Mouse (Mus musculus) right cerebral cortex, postnatal 14 days (tissue): Measurements from ENCODE around the gene Ceacam1.
"Not testable (repeated sequence)": the region's sequence is repeated elsewhere in the genome, so short reads cannot be mapped to it uniquely, and the experiment has no call there.

Source experiments
- DNase-seq: peaks from one replicate; pipeline ENCODE4 v3.0.0; 2022

Ceacam1 gene

DNA sequence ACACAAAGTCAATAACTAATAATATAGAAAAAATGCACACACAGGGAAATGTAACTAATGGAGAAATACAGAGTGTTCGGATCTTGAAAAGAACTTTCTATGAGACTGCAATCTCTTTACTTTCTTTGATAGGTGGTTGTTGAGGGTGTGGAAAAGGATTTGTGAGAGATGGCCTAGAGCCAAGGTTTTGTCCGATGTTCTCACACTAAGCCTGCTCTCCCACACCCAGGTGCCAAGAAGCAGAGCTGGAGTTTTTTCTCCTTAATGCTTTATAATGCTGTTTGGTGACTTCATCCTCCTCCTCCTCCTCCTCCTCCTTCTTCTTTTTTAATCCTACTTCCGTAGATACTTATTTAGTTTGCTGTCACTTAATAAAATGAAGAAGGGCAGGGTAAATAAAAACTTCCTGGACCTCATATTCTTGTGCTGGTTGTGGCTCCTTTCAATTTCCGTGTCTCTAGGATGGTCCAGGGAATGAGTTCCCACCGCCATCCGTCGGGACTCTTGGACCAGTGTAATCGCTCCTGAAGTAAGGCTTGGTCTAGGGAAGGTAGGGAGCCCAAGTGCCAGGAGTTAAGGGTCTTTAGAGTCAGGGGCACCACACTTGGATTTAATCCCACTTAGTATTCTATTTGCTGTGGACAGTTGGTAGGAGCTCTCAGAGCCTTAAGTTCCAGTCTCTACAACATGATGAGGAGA is 38.1 kb downstream of the Ceacam1 start:
- no peak for DNase-seq

- no peak for DNase-seq
These were observed 40.7 kb downstream of the Ceacam1 start for GRCm38 (mm10) chr7:25436704-25437103.

- no peak for DNase-seq
These were observed 41.2 kb downstream of the Ceacam1 start for GRCm38 (mm10) chr7:25436226-25436625.

- no peak for DNase-seq
These were observed 41.9 kb downstream of the Ceacam1 start for GRCm38 (mm10) chr7:25435546-25435851.

GRCm38 (mm10) chr7:25434654-25435545 is 42.5 kb downstream of the Ceacam1 start:
- DNase-seq: no peak

DNA sequence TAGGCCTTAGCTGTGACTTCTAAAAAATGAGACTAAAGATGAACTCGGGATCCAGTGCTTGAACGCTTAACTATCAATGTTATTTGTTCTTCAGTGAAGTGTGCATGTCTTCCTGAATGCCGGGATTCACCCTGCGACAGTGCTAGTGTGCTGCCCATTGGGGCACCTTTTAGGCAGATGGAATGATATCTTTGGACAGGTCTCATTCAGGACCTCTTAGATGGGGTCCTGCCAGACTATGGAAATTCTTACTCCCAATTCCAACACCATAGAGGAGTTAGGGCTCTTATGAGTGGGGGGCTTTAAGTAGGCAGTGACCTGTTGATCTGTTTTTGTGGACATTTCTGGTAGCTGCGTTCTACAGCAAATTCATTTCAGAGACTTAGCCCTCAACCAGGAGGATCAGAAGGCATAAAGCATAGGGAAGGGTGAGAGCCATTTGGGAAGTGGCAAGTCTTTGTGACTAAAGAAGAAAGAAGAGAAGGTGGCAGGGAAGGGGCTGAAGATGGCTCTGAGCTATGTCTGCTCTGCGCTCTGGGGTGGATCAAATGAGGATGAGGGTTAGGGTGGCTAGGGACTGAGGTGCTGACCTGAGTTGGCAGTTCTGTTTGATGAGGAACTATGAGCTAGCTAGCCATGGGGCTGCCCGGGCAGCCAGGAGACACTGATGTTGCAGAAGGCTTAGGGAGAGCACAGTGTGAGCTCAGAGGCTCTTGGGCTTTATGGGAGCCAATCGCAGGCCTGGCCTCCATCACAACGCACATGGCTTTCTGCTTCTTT is 43.4 kb downstream of the Ceacam1 start:
- DNase-seq: no peak

DNA sequence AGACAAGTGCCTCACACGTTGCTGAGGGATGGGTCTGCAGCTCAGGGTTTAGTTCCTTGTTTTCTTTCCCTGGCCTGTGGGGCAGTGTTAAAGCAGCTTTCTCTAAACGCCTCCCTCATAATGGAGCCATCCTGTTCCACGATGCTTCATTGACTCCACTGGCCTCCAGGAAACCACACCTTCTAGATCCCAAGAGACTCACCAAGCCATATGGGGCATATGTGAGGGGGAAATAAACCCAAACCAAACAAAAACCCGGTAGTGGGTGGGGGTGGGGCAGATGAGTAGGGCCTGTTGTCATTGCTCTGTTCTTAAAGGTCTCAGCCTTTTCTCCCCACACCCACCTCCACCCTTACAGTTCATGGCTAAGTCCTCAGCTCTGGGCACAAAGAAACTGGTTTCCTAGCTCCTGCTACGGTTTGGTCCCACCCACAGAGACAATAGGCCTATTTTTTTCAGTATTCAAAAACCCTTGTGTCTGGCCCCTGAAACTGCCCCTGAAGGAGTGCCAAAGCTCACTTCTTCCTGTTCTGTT is 44.3 kb downstream of the Ceacam1 start:
- DNase-seq: no peak

DNA sequence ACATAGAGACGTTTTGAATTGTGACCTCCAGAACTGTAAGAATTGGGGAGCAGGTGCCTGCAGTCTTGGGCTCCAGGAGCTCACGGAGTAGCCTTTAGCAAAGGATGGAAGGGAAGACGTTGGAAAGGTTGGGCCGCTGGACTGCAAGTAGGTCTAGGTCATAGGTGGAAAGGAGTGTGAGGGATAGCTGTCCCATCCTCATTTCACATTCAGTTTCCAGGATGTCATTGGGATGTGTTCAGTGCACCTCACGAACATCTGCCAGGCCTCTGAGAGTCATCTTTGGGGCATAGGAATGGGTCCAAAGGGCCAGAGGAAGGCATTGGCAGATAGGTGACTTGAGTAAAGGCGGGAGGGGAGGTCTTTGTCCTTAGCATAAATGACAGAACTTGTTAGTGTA is 45.0 kb downstream of the Ceacam1 start:
- DNase-seq: no peak

DNA sequence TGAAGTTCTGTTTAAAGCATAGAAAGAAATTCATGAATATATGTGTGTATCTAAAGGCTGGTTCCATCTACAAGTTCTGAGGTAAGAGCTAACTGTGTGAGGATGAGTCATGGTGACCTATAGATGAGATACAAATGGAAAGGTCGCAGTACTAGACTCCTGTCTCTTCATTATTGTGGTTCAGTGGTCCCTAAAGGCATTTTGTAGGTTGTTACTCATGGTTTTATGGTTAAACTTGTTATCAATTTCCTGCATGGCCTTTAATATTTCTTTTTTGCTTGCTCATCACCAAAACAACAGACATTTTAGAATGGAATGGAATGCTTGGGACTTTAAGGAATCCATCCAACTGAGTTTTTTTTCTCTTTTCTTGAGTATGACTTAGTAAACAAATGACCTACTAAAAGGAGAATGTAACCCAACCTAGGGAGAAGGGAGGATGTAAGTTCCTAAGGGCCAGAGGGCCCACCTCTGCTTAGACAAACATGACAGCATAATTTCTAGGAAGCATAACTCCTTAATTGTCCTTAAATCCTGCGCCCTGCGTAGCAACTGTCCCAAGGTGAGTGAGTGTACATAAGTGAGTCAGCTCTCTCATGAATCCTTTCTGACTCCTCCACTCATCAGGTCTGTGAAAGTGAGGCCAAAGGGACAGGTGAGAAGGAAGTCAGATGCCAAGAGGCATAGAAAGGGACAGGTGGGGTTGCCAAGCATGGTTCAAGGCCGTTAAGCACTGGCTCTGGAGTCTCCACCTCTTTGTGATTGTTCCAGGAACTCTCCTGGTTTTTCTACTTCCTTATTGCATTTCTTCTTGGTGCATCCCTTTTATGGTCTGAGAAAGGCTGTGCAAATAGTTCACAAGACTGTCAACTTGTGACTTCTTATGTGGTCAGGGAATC is 47.3 kb downstream of the Ceacam1 start:
- DNase-seq: no peak

GRCm38 (mm10) chr7:25428321-25428720 is 49.1 kb downstream of the Ceacam1 start:
- DNase-seq: no peak

- DNase-seq: no peak
These were observed 50.3 kb downstream of the Ceacam1 start for GRCm38 (mm10) chr7:25427144-25427543.

DNA sequence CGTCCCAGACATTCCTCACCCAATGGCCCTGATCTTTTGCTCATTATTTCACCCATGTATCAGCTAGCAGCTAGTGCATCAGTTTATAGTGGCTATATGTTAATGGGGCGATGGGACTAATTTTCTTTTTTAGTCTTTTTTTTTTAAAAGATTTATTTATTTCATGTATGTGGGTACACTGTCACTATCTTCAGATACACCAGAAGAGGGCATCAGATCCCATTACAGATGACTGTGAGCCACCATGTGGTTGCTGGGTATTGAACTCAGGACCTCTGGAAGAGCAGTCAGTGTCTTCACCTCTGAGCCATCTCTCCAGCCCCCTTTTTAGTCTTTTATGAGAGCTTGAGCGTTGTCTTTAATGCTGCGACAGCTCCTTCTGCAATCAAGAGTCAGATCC is 51.0 kb downstream of the Ceacam1 start:
- DNase-seq: not testable (repeated sequence)

- DNase-seq: peak; percentile 85
These were observed 53.0 kb downstream of the Ceacam1 start for GRCm38 (mm10) chr7:25424429-25424828.

DNA sequence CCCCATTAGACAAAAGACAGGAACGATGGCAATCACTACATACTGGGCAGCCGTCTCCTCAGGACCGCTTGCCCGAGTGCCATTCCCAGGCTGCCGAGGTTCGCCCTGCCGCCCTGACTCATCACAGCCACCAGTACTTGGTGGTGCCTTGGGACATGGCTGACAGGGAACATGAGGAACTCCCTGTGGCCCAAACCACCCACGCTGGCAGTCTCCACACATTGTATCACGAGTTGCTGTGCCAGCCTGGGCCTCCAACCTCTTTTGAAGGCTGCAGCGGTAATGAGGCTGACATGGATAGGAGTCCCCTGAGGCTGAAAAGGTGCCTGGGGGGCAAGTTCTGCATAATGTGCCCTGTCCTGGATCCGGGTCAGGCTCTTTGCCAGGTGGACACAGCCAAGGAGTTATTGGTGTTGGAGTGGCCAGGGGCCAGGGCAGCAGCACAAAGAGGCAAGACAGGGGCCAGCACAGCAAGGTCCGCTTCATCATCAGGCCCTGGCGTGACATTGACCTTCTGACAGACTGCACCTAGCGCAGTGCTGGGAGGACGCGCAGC is 55.0 kb downstream of the Ceacam1 start:
- DNase-seq: no peak

DNA sequence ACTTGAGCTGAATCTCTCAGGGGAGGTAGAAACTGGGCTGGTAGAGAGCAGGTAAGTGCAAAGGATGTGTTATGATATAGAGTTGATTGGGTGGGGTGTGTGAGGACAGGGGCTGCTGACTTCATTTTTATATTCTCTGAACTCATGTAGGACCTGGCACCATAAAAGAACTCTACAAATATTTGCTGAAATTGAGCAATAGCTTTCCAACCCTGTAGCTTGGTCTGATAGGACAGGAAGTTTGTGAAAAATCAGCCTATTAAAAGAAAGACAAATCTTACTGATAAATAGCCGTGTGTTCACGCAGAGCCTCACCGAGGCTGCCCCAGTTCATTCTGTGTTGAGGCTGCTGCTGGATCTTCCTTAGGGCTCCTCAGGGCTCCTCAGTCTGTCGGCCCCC is 57.5 kb downstream of the Ceacam1 start:
- DNase-seq: no peak

DNA sequence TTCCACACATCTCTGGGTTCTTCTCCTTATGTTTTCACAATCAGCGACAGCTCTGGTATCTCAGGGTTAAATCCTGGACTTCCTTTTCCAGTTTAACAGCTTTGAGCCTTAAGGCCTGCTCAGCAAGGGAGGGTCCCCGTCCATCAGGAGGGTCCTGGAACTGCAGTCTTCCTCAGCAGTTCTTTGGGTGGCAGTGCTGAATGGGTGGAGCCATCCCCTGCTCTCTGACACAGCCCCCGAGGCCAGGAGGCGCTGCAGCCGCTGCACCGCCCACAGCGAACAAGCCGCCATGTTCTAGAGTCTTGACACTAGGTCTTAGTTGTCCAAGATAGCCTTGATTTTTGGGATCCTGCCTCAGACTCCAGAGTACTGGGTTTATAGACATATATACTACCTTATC is 57.9 kb downstream of the Ceacam1 start:
- DNase-seq: no peak

GRCm38 (mm10) chr7:25417597-25417996 is 59.8 kb downstream of the Ceacam1 start:
- DNase-seq: peak; percentile 41

GRCm38 (mm10) chr7:25412833-25413441 is 64.5 kb downstream of the Ceacam1 start, which contains the start of gene Cxcl17:
Gene Cxcl17, minus strand, starts transcription at chr7:25412886.
- no peak for DNase-seq

DNA sequence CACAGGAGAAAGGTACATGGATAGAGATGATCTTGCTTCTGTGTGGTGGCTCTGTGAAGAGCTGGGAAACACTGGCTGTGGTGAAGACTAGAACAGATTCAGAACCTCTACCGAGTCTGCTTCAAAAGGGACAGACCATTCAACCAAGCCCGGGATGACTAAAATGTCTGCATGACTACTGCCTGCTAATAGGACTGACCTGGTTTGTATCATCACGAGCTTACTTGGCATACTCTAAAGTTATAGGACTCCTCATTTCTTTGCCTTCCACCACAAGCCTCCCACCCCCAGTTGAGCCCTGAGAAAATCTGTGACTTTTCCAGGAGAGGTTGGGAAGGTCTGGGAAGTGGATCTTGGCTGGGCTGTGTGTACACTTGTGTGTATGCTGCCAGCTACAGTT is 65.5 kb downstream of the Ceacam1 start:
- no peak for DNase-seq
